ENCODE assay signal across 15 mouse cellular contexts in genomic region chr14:15048186-15048585, GRCm38 (mm10).
"Had no signal": no experiment of that assay in that cellular context is flagged by ENCODE, and none has a peak within 500 bp of the region (broad histone marks: within the 10 kb centered on the region; RNA-seq: fewer than 3 reads in every experiment).

No protein-coding gene starts in this region.

- H3K4me2 ChIP-seq: lung, embryonic 14.5 days; midbrain, embryonic 12.5 days; neural tube, embryonic 13.5 days; neural tube, embryonic 15.5 days had no signal

- H3K9me3 ChIP-seq: midbrain, embryonic 10.5 days; midbrain, embryonic 12.5 days; neural tube, embryonic 13.5 days; neural tube, embryonic 15.5 days had no signal

- H3K4me1 ChIP-seq: midbrain, embryonic 10.5 days; midbrain, embryonic 12.5 days; neural tube, embryonic 13.5 days; neural tube, embryonic 15.5 days had no signal

- H3K9ac ChIP-seq: liver, embryonic 14.5 days; lung, embryonic 14.5 days; midbrain, embryonic 12.5 days; neural tube, embryonic 13.5 days; neural tube, embryonic 15.5 days had no signal

- H3K27ac ChIP-seq: liver, embryonic 14.5 days; midbrain, embryonic 10.5 days; midbrain, embryonic 12.5 days; neural tube, embryonic 13.5 days; neural tube, embryonic 15.5 days had no signal

- DNase-seq: lung, adult 18-20 months; lung, embryonic 14.5 days; lung, postnatal 4 days; midbrain, embryonic 14.5 days; right cerebral cortex, postnatal 14 days; thymus, adult 18-20 months; thymus, postnatal 14 days; thymus, postnatal 36 days had no signal

- H3K27me3 ChIP-seq: midbrain, embryonic 12.5 days; neural tube, embryonic 13.5 days; neural tube, embryonic 15.5 days had no signal

- ATAC-seq: midbrain, embryonic 16.5 days had no signal

- H3K4me3 ChIP-seq: midbrain, embryonic 10.5 days; midbrain, embryonic 12.5 days; myocyte; neural tube, embryonic 13.5 days; neural tube, embryonic 15.5 days had no signal

- H3K36me3 ChIP-seq: midbrain, embryonic 10.5 days; midbrain, embryonic 12.5 days; neural tube, embryonic 13.5 days; neural tube, embryonic 15.5 days had no signal
